Mouse (Mus musculus) lung, postnatal 4 days (tissue): Measurements from ENCODE around the gene Flt3.

Experiments used
- DNase-seq, 2 experiments: peaks; one replicate each; pipeline ENCODE4 v3.0.0; 2021

Flt3 gene

GRCm38 (mm10) chr5:147307398-147307785 lies 92.9 kb downstream of the Flt3 start:
- DNase-seq, result no peak

- peak in 1 of 2 experiments; percentile 21 for DNase-seq
These were observed 93.5 kb downstream of the Flt3 start, which contains the start of gene Cdx2 for GRCm38 (mm10) chr5:147306638-147307397. TSS of gene Cdx2 (minus strand) at chr5:147307270.

- DNase-seq, result no peak
These were observed 94.2 kb downstream of the Flt3 start for GRCm38 (mm10) chr5:147305856-147306637.

- no peak for DNase-seq
These were observed 95.1 kb downstream of the Flt3 start for GRCm38 (mm10) chr5:147305166-147305565.

- no peak for DNase-seq
These were observed 95.8 kb downstream of the Flt3 start for GRCm38 (mm10) chr5:147304276-147305155.

- no peak for DNase-seq
These were observed 97.4 kb downstream of the Flt3 start for GRCm38 (mm10) chr5:147302746-147303400.

GRCm38 (mm10) chr5:147302141-147302540 lies 98.1 kb downstream of the Flt3 start:
- no peak for DNase-seq

GRCm38 (mm10) chr5:147301781-147302070 lies 98.6 kb downstream of the Flt3 start:
- DNase-seq, result no peak

GRCm38 (mm10) chr5:147300917-147301780 lies 99.1 kb downstream of the Flt3 start:
- no peak for DNase-seq

GRCm38 (mm10) chr5:147300001-147300363 lies 100.3 kb downstream of the Flt3 start:
- DNase-seq, result no peak

- DNase-seq, result peak; percentile 41 to 57
These were observed 100.9 kb downstream of the Flt3 start for GRCm38 (mm10) chr5:147299255-147300000.

- no peak for DNase-seq
These were observed 103.0 kb downstream of the Flt3 start for GRCm38 (mm10) chr5:147297249-147297648.

GRCm38 (mm10) chr5:147294121-147294520 lies 106.2 kb downstream of the Flt3 start:
- peak in 1 of 2 experiments; percentile 32 for DNase-seq

GRCm38 (mm10) chr5:147293127-147293910 lies 107.0 kb downstream of the Flt3 start:
- DNase-seq, result peak; percentile 44 to 65

- DNase-seq, result no peak
These were observed 107.7 kb downstream of the Flt3 start for GRCm38 (mm10) chr5:147292506-147293120.

GRCm38 (mm10) chr5:147291764-147292505 lies 108.4 kb downstream of the Flt3 start:
- DNase-seq, result no peak

GRCm38 (mm10) chr5:147284365-147284764 lies 115.9 kb downstream of the Flt3 start:
- no peak for DNase-seq
